Mouse (Mus musculus): Measurements from ENCODE around the gene D930007J09Rik. TPM values are rescaled to one million over a fixed set of nuclear protein-coding genes. Genes with fewer than 3 reads are reported as not detected.

Gene D930007J09Rik
- total RNA-seq, 1 experiment from 2014 or later = not detected

- ATAC-seq (replicated peaks; ENCODE audit: insufficient number of reproducible peaks, low FRiP score, low TSS enrichment, poor library complexity, severe bottlenecking) = no peak
These were observed 22.0 kb upstream of the D930007J09Rik start for GRCm38 (mm10) chr13:32824377-32825330.

GRCm38 (mm10) chr13:32823126-32823525 lies 20.5 kb upstream of the D930007J09Rik start:
- ATAC-seq (replicated peaks; ENCODE audit: insufficient number of reproducible peaks, low FRiP score, low TSS enrichment, poor library complexity, severe bottlenecking) = no peak

- ATAC-seq (replicated peaks; ENCODE audit: insufficient number of reproducible peaks, low FRiP score, low TSS enrichment, poor library complexity, severe bottlenecking) = no peak
These were observed 19.0 kb upstream of the D930007J09Rik start for GRCm38 (mm10) chr13:32821671-32822070.

GRCm38 (mm10) chr13:32819926-32820325 lies 17.3 kb upstream of the D930007J09Rik start:
- ATAC-seq (replicated peaks; ENCODE audit: insufficient number of reproducible peaks, low FRiP score, low TSS enrichment, poor library complexity, severe bottlenecking) = no peak

GRCm38 (mm10) chr13:32819241-32819640 lies 16.6 kb upstream of the D930007J09Rik start:
- no peak for ATAC-seq (replicated peaks; ENCODE audit: insufficient number of reproducible peaks, low FRiP score, low TSS enrichment, poor library complexity, severe bottlenecking)

DNA sequence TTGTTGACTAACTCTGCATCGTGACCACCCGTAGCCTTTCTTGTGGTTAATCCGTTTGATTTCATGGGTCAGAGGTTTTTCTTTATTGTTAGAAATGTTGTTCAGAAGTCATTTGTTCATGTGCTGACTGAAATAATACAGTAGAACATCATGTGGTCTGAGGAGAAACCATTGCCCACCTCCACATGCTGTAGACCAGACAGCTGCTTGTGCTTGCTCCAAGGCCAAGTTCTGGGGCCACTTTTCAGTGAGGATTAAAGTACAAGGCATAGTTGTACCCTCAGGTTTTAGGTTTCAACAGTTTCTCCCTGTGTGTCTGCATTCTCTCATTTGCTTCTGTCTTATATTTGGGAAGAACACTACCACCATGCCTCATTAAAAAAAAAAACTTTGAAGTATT lies 5.0 kb upstream of the D930007J09Rik start:
- no peak for ATAC-seq (replicated peaks; ENCODE audit: insufficient number of reproducible peaks, low FRiP score, low TSS enrichment, poor library complexity, severe bottlenecking)

GRCm38 (mm10) chr13:32806820-32807219 lies 4.2 kb upstream of the D930007J09Rik start:
- no peak for ATAC-seq (replicated peaks; ENCODE audit: insufficient number of reproducible peaks, low FRiP score, low TSS enrichment, poor library complexity, severe bottlenecking)

GRCm38 (mm10) chr13:32803701-32804345 lies 1.2 kb upstream of the D930007J09Rik start:
- ATAC-seq (replicated peaks; ENCODE audit: insufficient number of reproducible peaks, low FRiP score, low TSS enrichment, poor library complexity, severe bottlenecking) = no peak

DNA sequence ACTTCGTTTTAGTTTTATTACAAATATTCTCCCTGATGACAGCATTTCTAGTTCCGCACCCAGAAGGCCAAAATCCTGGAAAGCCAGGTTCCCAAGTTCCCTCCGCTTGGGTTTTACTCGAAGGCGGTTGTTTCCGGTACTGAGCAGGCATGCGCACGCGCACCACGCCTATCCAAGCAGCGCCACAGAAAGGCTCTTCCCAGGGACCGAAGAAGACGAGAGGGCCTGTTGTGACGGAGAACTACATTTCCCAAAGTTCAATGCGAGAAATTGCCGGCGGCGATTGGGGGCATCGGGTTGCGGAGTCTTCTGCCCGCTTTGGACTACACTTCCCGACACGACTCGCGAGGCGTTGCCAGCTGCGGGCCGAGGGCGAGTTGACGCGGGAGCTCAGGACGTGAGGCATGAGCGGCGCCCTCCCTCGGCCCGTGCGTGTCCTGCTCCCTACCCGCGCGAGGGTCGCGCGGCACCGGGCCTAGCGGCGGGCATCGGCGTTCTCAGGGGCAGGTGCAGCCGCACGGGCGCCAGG lies 892 bp downstream of the D930007J09Rik start, which contains the start of gene Wrnip1:
Gene Wrnip1 (plus strand): TSS at position 346 of the 529 bp plus-strand sequence.
- ATAC-seq (replicated peaks; ENCODE audit: insufficient number of reproducible peaks, low FRiP score, low TSS enrichment, poor library complexity, severe bottlenecking) = peak; percentile 97

GRCm38 (mm10) chr13:32800859-32801258 lies 1.8 kb downstream of the D930007J09Rik start:
- no peak; the same call in 1 of the 2 replicates for ATAC-seq (replicated peaks; ENCODE audit: insufficient number of reproducible peaks, low FRiP score, low TSS enrichment, poor library complexity, severe bottlenecking)

GRCm38 (mm10) chr13:32799131-32799530 lies 3.5 kb downstream of the D930007J09Rik start:
- no peak for ATAC-seq (replicated peaks; ENCODE audit: insufficient number of reproducible peaks, low FRiP score, low TSS enrichment, poor library complexity, severe bottlenecking)

DNA sequence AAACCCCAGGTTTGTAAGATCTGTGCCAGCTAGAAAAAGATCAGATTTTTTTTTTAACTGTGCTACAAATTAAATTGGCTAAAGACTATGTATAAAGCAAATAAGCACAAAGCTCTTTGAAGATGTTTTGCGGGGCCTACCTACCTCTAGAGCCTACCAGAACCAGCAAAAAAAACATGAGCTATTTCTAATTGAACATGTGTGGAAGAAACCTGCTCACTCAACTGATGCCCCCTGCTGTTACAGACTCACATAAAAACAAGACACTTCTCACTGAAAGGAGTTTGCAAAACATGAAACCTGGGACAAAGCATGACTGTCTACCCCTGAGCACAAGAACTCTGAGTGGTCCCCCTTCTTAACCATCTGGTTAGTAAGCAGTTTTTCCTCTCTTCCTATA lies 5.6 kb downstream of the D930007J09Rik start:
- no peak for ATAC-seq (replicated peaks; ENCODE audit: insufficient number of reproducible peaks, low FRiP score, low TSS enrichment, poor library complexity, severe bottlenecking)

DNA sequence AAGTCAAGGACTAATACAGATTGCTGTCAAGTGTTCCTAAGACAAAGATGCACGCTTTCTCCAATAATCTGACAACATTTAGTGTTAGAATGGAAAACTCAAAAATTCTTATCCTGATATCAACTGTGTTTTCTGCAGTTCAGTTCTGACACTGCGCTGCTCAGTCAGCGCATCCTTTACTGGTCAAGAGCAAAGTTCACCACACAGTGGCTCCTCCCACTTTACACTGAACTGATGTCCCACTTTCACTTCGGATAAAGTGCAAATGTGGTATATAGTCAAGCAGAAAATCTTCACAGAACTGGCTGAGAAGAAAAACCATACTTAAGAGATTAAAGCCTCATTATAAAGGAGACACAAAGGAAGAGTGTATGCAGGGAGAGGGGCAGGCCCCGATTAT lies 7.5 kb downstream of the D930007J09Rik start:
- ATAC-seq (replicated peaks; ENCODE audit: insufficient number of reproducible peaks, low FRiP score, low TSS enrichment, poor library complexity, severe bottlenecking) = no peak

DNA sequence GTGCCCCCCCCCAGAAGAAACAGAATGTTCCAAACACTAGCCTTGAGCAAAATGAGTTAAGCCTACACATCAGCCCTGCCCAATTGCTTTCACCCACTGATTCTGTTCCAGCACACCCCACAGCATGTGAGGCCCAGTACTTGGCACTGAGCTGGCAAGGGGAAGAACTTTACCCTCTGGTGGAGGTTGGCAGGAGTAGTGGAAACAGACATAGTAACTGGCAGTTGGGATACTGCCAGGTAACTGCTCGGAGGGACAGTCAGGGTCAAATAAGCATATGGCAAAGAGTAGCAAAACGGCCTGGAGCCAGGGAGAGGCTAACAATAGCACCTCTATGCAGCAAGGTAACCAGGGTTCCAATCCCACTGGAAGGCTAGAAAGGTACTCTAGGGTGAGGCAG lies 8.0 kb downstream of the D930007J09Rik start:
- ATAC-seq (replicated peaks; ENCODE audit: insufficient number of reproducible peaks, low FRiP score, low TSS enrichment, poor library complexity, severe bottlenecking) = no peak

GRCm38 (mm10) chr13:32789781-32790180 lies 12.9 kb downstream of the D930007J09Rik start:
- no peak for ATAC-seq (replicated peaks; ENCODE audit: insufficient number of reproducible peaks, low FRiP score, low TSS enrichment, poor library complexity, severe bottlenecking)

DNA sequence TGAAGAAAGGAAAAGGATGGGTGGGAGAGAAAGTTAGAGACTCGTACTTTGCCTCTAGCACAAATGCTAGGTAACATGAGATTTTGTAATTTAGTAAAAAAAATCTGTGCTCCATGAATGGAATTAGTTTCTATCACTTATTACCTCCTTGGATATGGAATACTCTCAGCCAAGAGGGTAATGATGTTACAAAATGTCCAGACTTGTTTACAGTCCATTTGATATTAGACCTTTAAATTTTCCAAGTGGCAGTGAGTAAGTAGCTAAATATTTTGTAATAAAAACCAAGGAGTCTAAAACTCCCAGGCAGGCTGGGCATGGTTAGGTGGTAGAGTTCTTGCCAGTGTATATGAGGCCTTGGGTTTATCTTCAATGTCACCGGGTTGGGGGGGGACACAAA lies 15.1 kb downstream of the D930007J09Rik start:
- no peak for ATAC-seq (replicated peaks; ENCODE audit: insufficient number of reproducible peaks, low FRiP score, low TSS enrichment, poor library complexity, severe bottlenecking)

GRCm38 (mm10) chr13:32783816-32784215 lies 18.8 kb downstream of the D930007J09Rik start, which contains the start of gene Mylk4:
TSS of gene Mylk4 (minus strand) at chr13:32783954.
- no peak for ATAC-seq (replicated peaks; ENCODE audit: insufficient number of reproducible peaks, low FRiP score, low TSS enrichment, poor library complexity, severe bottlenecking)

- no peak for ATAC-seq (replicated peaks; ENCODE audit: insufficient number of reproducible peaks, low FRiP score, low TSS enrichment, poor library complexity, severe bottlenecking)
These were observed 19.6 kb downstream of the D930007J09Rik start for GRCm38 (mm10) chr13:32783055-32783454.

GRCm38 (mm10) chr13:32778861-32779260 lies 23.8 kb downstream of the D930007J09Rik start:
- ATAC-seq (replicated peaks; ENCODE audit: insufficient number of reproducible peaks, low FRiP score, low TSS enrichment, poor library complexity, severe bottlenecking) = no peak
